Mouse (Mus musculus) kidney, postnatal 0 days (tissue): ENCODE data around the gene Rps18. TPM values are rescaled to one million over a fixed set of nuclear protein-coding genes. Genes with fewer than 3 reads are reported as not detected.
"Not testable (repeated sequence)": the region's sequence is repeated elsewhere in the genome, so short reads cannot be mapped to it uniquely, and the experiment has no call there.

Experiments
- ATAC-seq: fragments of 200-750 bp; cut with Nextera tagmentation; replicated peaks from 2 replicates; pipeline ENCODE4 v1.8.0; 2017; ENCODE audit warnings: low read depth, moderate number of reproducible peaks, moderate TSS enrichment, moderate library complexity; ENCODE audit not compliant: low FRiP score
- DNase-seq: peaks from one replicate; pipeline ENCODE4 v3.0.0-alpha.2; 2016; ENCODE audit warnings: low spot score
- H3K27ac ChIP-seq: fragments of 300-500 bp; sonication (generic); 2 replicates; pipeline ENCODE4 v1.5.1; 2014; ENCODE audit warnings: mild to moderate bottlenecking
- H3K27me3 ChIP-seq: fragments of 300-500 bp; sonication (generic); 2 replicates; pipeline ENCODE4 v1.6.1; 2014; ENCODE audit warnings: low read length, mixed read lengths; ENCODE audit not compliant: insufficient read depth
- H3K36me3 ChIP-seq: fragments of 300-500 bp; sonication (generic); 2 replicates; pipeline ENCODE4 v1.6.1; 2014; ENCODE audit warnings: low read length, mixed read lengths; ENCODE audit not compliant: insufficient read depth
- H3K4me1 ChIP-seq: fragments of 300-500 bp; sonication (generic); replicated peaks from 2 replicates; pipeline ENCODE4 v1.6.1; 2014; ENCODE audit warnings: antibody characterized with exemption, low read length, mixed read lengths; ENCODE audit not compliant: insufficient read depth
- H3K4me2 ChIP-seq: fragments of 300-500 bp; sonication (generic); 2 replicates; pipeline ENCODE4 v1.6.1; 2014; ENCODE audit warnings: mild to moderate bottlenecking, low read length, moderate library complexity, mixed read lengths
- H3K4me3 ChIP-seq: fragments of 300-500 bp; sonication (generic); replicated peaks from 2 replicates; pipeline ENCODE4 v1.5.1; 2014; ENCODE audit warnings: low read depth, low read length
- H3K9ac ChIP-seq: fragments of 300-500 bp; sonication (generic); 2 replicates; pipeline ENCODE4 v1.6.1; 2014; ENCODE audit warnings: low read depth, low read length
- H3K9me3 ChIP-seq: fragments of 300-500 bp; sonication (generic); replicated peaks from 2 replicates; pipeline ENCODE4 v1.6.1; 2016; ENCODE audit warnings: low read length, inconsistent platforms, mixed read lengths
- CTCF ChIP-seq: IDR thresholded peaks from 2 replicates; pipeline ENCODE4 v1.5.1; 2016; ENCODE audit warnings: antibody characterized with exemption, low read depth, mild to moderate bottlenecking, moderate library complexity
- WGBS: fragments of 180-500 bp; shearing (Covaris S2); extraction: QIAGEN DNeasy Blood & Tissue Kit; methylation state at CpG from one replicate; pipeline ENCODE4 v1.1.7; 2014; 5-methylcytosine and 5-hydroxymethylcytosine counted together
- polyA plus RNA-seq: library from polyadenylated mRNA; unstranded; fragments of >200 nt; fragmentation: Nextera tagmentation; extraction: Ambion mirVana; gene quantifications from 2 replicates; pipeline ENCODE4 v1.2.1, GENCODE M21; 2015

Gene Rps18
- polyA plus RNA-seq, 1 experiment from 2014 or later = 2,304 TPM

GRCm38 (mm10) chr17:33953961-33954565 lies 1.7 kb downstream of the Rps18 start:
- H3K9me3 ChIP-seq = no peaks in the 10 kb centered on the region
- 37% methylated on average over 5 of the region's 5 CpGs for WGBS
- ATAC-seq = no peak

DNA sequence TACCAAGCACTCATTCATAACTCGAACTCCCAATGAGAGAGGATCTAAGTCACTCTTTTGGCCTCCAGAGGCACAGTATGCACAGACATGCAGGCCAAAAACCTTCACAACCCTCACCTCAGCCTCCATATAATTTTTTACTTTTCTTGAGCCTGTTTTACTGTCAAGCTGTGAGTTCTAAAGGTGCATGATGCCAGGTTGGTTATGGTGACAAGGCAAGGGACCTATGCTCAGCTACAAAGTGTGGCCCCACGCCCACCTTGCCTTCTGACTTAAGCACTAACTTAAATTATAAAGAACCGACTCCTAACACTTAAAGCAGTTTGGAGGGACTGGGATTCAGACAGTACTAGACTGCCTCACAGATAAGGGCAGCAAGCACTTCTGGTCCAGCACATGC lies 2.5 kb downstream of the Rps18 start:
- no peaks in the 10 kb centered on the region for H3K27me3 ChIP-seq
- H3K4me3 ChIP-seq = no peak overlapping the region
- peaks cover 29% of the 10 kb centered on the region for H3K4me1 ChIP-seq
- H3K9me3 ChIP-seq = no peaks in the 10 kb centered on the region
- DNase-seq = no peak
- 78% methylated on average over 3 of the region's 3 CpGs for WGBS
- no peak overlapping the region for H3K4me2 ChIP-seq
- no peak overlapping the region for H3K27ac ChIP-seq
- no peak for TF ChIP-seq CTCF
- ATAC-seq = no peak
- peaks cover 23% of the 10 kb centered on the region; the same call in 1 of the 2 replicates for H3K36me3 ChIP-seq
- H3K9ac ChIP-seq = peak overlapping the region; percentile 35; the same call in 1 of the 2 replicates

More at GRCm38 (mm10) chr17:33953961-33954565, 1.7 kb downstream of the Rps18 start:
- Histone ChIP-seq H3K27me3 (no peaks in the 10 kb centered on the region), H3K4me2 (peak overlapping the region; percentile 80), H3K36me3 (peaks cover 27% of the 10 kb centered on the region), H3K4me3 (peak overlapping the region; percentile 94), H3K27ac (peak overlapping the region; percentile 91; the same call in 1 of the 2 replicates), H3K9ac (peak overlapping the region; percentile 94), H3K4me1 (peaks cover 29% of the 10 kb centered on the region)
- no peak for DNase-seq
- TF ChIP-seq CTCF = no peak

GRCm38 (mm10) chr17:33952879-33953278 lies 2.9 kb downstream of the Rps18 start:
- ATAC-seq = no peak
- H3K4me3 ChIP-seq = no peak overlapping the region
- DNase-seq = no peak
- peaks cover 29% of the 10 kb centered on the region for H3K4me1 ChIP-seq
- peaks cover 25% of the 10 kb centered on the region; the same call in 1 of the 2 replicates for H3K36me3 ChIP-seq
- no peaks in the 10 kb centered on the region for H3K9me3 ChIP-seq
- H3K4me2 ChIP-seq = no peak overlapping the region
- H3K27me3 ChIP-seq = no peaks in the 10 kb centered on the region
- 82% methylated on average over 4 of the region's 4 CpGs for WGBS
- no peak for TF ChIP-seq CTCF
- 0 out of 2 replicates have a peak overlapping the region, but pooled peaks have one; percentile 35 for H3K9ac ChIP-seq
- no peak overlapping the region for H3K27ac ChIP-seq

DNA sequence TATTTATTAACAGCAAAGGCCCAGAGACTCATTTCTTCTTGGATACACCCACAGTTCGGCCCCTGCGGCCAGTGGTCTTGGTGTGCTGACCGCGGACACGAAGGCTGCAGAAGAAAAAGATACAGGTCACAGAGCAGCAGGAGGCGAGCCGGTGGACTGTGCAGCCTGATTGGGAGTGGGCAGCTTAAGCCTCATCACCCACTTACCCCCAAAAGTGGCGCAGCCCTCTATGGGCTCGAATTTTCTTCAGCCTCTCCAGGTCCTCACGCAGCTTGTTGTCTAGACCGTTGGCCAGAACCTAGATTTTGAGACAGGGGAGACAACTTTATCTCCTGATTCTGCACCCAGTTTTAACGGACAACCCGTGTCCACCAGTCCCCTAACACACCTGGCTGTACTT lies 3.8 kb downstream of the Rps18 start:
- peaks cover 29% of the 10 kb centered on the region for H3K4me1 ChIP-seq
- peak overlapping the region; percentile 89; the same call in 1 of the 2 replicates for H3K27ac ChIP-seq
- peaks cover 25% of the 10 kb centered on the region; the same call in 1 of the 2 replicates for H3K36me3 ChIP-seq
- 65% methylated on average over 13 of the region's 13 CpGs for WGBS
- not testable (repeated sequence) for H3K9me3 ChIP-seq, H3K9ac ChIP-seq, H3K27me3 ChIP-seq, ATAC-seq, DNase-seq
- peak overlapping the region; percentile 86; the same call in 1 of the 2 replicates for H3K4me2 ChIP-seq
- H3K4me3 ChIP-seq = 0 out of 2 replicates have a peak overlapping the region, but pooled peaks have one; percentile 43

DNA sequence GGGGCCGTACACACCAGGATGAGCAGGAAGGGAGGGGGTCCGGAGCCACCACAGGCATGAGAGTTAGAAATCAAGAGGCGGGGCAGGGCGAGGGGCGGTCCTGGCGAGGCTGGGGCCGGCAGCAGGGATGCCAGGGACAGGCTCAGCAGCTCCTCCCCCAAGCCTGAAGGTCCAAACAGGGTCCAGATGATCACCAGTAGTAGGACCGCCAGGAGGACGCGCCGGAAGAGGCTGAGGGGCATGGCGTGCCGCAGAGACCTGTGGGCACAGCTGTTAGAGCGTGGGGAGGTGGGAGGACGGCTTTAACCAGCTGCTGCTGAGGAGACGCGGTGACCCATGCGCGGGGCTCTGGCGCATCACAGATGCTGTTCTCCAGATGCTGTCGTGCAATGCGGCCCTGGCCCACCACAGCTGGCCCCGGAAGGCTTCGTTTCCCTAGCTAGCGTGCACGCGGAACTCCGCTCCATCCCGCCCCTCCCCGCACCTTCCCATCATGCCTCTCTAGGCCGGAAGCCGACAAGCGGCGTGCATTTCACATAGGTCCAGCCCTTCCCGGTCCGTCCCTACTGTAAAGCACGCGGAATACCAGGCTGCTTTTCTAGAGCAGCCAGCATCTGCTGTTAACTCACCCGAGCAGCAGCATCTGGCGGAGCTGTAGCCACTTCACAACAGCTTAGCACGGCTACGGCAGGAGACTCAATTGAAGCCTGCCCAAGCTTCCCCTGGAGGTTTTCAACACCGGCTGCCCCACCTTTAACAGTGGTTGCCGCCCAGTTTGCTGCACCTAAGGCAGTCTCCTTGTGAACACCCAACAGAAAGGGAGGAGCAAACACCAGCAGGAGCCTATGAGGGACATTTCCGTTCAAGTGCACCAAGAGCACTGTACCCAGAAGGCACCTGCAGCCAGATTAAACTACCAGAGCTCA lies 4.5 kb downstream of the Rps18 start, which contains the start of gene B3galt4:
Gene B3galt4, minus strand, starts transcription at position 468 of the 926 bp plus-strand sequence.
- no peaks in the 10 kb centered on the region for H3K9me3 ChIP-seq
- H3K27me3 ChIP-seq = no peaks in the 10 kb centered on the region
- WGBS = 1% methylated on average over 45 of the region's 45 CpGs
- H3K4me3 ChIP-seq = peak within 1 kb of the TSS; percentile 43
- peak within 1 kb of the TSS; percentile 66 for H3K9ac ChIP-seq
- H3K4me1 ChIP-seq = peaks cover 29% of the 10 kb centered on the region
- peaks cover 25% of the 10 kb centered on the region; the same call in 1 of the 2 replicates for H3K36me3 ChIP-seq
- ATAC-seq (peak; percentile 77), DNase-seq (peak; percentile 93)
- 0 out of 2 replicates have a peak, but pooled peaks have one; percentile 11 for TF ChIP-seq CTCF
- peak within 1 kb of the TSS; percentile 86 for H3K4me2 ChIP-seq
- peak within 1 kb of the TSS; percentile 89 for H3K27ac ChIP-seq

- ATAC-seq (no peak), DNase-seq (no peak)
- H3K27me3 ChIP-seq = no peaks in the 10 kb centered on the region
- H3K4me2 ChIP-seq = peak overlapping the region; percentile 86
- WGBS = 70% methylated on average over 10 of the region's 10 CpGs
- peaks cover 29% of the 10 kb centered on the region for H3K4me1 ChIP-seq
- peaks cover 25% of the 10 kb centered on the region; the same call in 1 of the 2 replicates for H3K36me3 ChIP-seq
- H3K4me3 ChIP-seq = peak overlapping the region; percentile 43
- H3K9ac ChIP-seq = peak overlapping the region; percentile 66
- H3K27ac ChIP-seq = peak overlapping the region; percentile 89; the same call in 1 of the 2 replicates
- H3K9me3 ChIP-seq = no peaks in the 10 kb centered on the region
- no peak for TF ChIP-seq CTCF
Measured at GRCm38 (mm10) chr17:33950131-33950625, 5.6 kb downstream of the Rps18 start.
